Mouse (Mus musculus): Measurements from ENCODE around the gene Cd300lg. TPM values are rescaled to one million over a fixed set of nuclear protein-coding genes. Genes with fewer than 3 reads are reported as not detected.

Cd300lg gene
- polyA plus RNA-seq, 1 experiment from 2014 or later: 0.59 TPM

- H3K36me3 ChIP-seq: no peaks in the 10 kb centered on the region
- no peak overlapping the region for H3K4me2 ChIP-seq
- 82% methylated on average over 13 of the region's 13 CpGs for WGBS
- H3K27ac ChIP-seq: no peak overlapping the region
- no peaks in the 10 kb centered on the region for H3K9me3 ChIP-seq
- no peak for ATAC-seq (ENCODE audit: borderline replicate concordance, extremely low read depth, low FRiP score, low TSS enrichment)
- H3K27me3 ChIP-seq: no peaks in the 10 kb centered on the region
- H3K4me3 ChIP-seq: no peak overlapping the region
- no peak overlapping the region for H3K9ac ChIP-seq
- peaks cover 4% of the 10 kb centered on the region; the same call in 1 of the 2 replicates for H3K4me1 ChIP-seq
These were observed 31.2 kb upstream of the Cd300lg start for GRCm38 (mm10) chr11:102010140-102010539.

GRCm38 (mm10) chr11:102011510-102011909 lies 29.8 kb upstream of the Cd300lg start:
- Histone ChIP-seq H3K9ac (no peak overlapping the region), H3K27ac (no peak overlapping the region), H3K36me3 (no peaks in the 10 kb centered on the region), H3K27me3 (no peaks in the 10 kb centered on the region), H3K4me1 (peaks cover 4% of the 10 kb centered on the region; the same call in 1 of the 2 replicates), H3K4me3 (no peak overlapping the region), H3K9me3 (no peaks in the 10 kb centered on the region), H3K4me2 (no peak overlapping the region)
- no peak for ATAC-seq (ENCODE audit: borderline replicate concordance, extremely low read depth, low FRiP score, low TSS enrichment)
- 68% methylated on average over 8 of the region's 8 CpGs for WGBS

- Histone ChIP-seq H3K27me3 (no peaks in the 10 kb centered on the region), H3K36me3 (no peaks in the 10 kb centered on the region), H3K4me3 (no peak overlapping the region), H3K9me3 (no peaks in the 10 kb centered on the region), H3K9ac (no peak overlapping the region), H3K4me1 (peaks cover 4% of the 10 kb centered on the region; the same call in 1 of the 2 replicates), H3K4me2 (no peak overlapping the region), H3K27ac (no peak overlapping the region)
- 78% methylated on average over 8 of the region's 8 CpGs for WGBS
- ATAC-seq (ENCODE audit: borderline replicate concordance, extremely low read depth, low FRiP score, low TSS enrichment): no peak
These were observed 28.1 kb upstream of the Cd300lg start for GRCm38 (mm10) chr11:102013201-102013600.

GRCm38 (mm10) chr11:102015472-102015871 lies 25.8 kb upstream of the Cd300lg start:
- H3K36me3 ChIP-seq: no peaks in the 10 kb centered on the region
- ATAC-seq (ENCODE audit: borderline replicate concordance, extremely low read depth, low FRiP score, low TSS enrichment): no peak
- 69% methylated on average over 6 of the region's 6 CpGs for WGBS
- no peaks in the 10 kb centered on the region for H3K4me1 ChIP-seq
- H3K4me3 ChIP-seq: no peak overlapping the region
- no peak overlapping the region for H3K4me2 ChIP-seq
- no peak overlapping the region for H3K27ac ChIP-seq
- H3K9ac ChIP-seq: no peak overlapping the region
- no peaks in the 10 kb centered on the region for H3K27me3 ChIP-seq
- no peaks in the 10 kb centered on the region for H3K9me3 ChIP-seq

- Histone ChIP-seq H3K27me3 (no peaks in the 10 kb centered on the region), H3K4me3 (no peak overlapping the region), H3K36me3 (no peaks in the 10 kb centered on the region), H3K9me3 (no peaks in the 10 kb centered on the region), H3K27ac (no peak overlapping the region), H3K4me1 (no peaks in the 10 kb centered on the region), H3K9ac (no peak overlapping the region), H3K4me2 (no peak overlapping the region)
- WGBS: 90% methylated on average over 1 of the region's 1 CpGs
- no peak for ATAC-seq (ENCODE audit: borderline replicate concordance, extremely low read depth, low FRiP score, low TSS enrichment)
These were observed 25.2 kb upstream of the Cd300lg start for GRCm38 (mm10) chr11:102016136-102016535.

GRCm38 (mm10) chr11:102019736-102020135 lies 21.6 kb upstream of the Cd300lg start:
- Histone ChIP-seq H3K36me3 (no peaks in the 10 kb centered on the region), H3K4me2 (no peak overlapping the region), H3K27me3 (no peaks in the 10 kb centered on the region), H3K27ac (no peak overlapping the region), H3K4me3 (no peak overlapping the region), H3K9me3 (no peaks in the 10 kb centered on the region), H3K9ac (no peak overlapping the region), H3K4me1 (no peaks in the 10 kb centered on the region)
- 75% methylated on average over 9 of the region's 9 CpGs for WGBS
- no peak for ATAC-seq (ENCODE audit: borderline replicate concordance, extremely low read depth, low FRiP score, low TSS enrichment)

GRCm38 (mm10) chr11:102021196-102021595 lies 20.1 kb upstream of the Cd300lg start:
- Histone ChIP-seq H3K4me1 (peaks cover 4% of the 10 kb centered on the region; the same call in 1 of the 2 replicates), H3K36me3 (no peaks in the 10 kb centered on the region), H3K9me3 (no peaks in the 10 kb centered on the region), H3K27me3 (peaks cover 13% of the 10 kb centered on the region; the same call in 1 of the 2 replicates), H3K9ac (no peak overlapping the region), H3K4me3 (no peak overlapping the region), H3K4me2 (no peak overlapping the region), H3K27ac (no peak overlapping the region)
- 77% methylated on average over 5 of the region's 5 CpGs for WGBS
- no peak for ATAC-seq (ENCODE audit: borderline replicate concordance, extremely low read depth, low FRiP score, low TSS enrichment)

- no peak for ATAC-seq (ENCODE audit: borderline replicate concordance, extremely low read depth, low FRiP score, low TSS enrichment)
- no peak overlapping the region for H3K4me2 ChIP-seq
These were observed 17.9 kb upstream of the Cd300lg start for GRCm38 (mm10) chr11:102023406-102023805.

GRCm38 (mm10) chr11:102024084-102024758 lies 17.1 kb upstream of the Cd300lg start:
- 84% methylated on average over 6 of the region's 6 CpGs for WGBS
- Histone ChIP-seq H3K9me3 (no peaks in the 10 kb centered on the region), H3K4me1 (peaks cover 13% of the 10 kb centered on the region; the same call in 1 of the 2 replicates), H3K4me3 (no peak overlapping the region), H3K27me3 (peaks cover 13% of the 10 kb centered on the region; the same call in 1 of the 2 replicates), H3K27ac (no peak overlapping the region), H3K9ac (no peak overlapping the region), H3K4me2 (no peak overlapping the region), H3K36me3 (no peaks in the 10 kb centered on the region)
- no peak for ATAC-seq (ENCODE audit: borderline replicate concordance, extremely low read depth, low FRiP score, low TSS enrichment)

More at GRCm38 (mm10) chr11:102023406-102023805, 17.9 kb upstream of the Cd300lg start:
- peaks cover 13% of the 10 kb centered on the region; the same call in 1 of the 2 replicates for H3K27me3 ChIP-seq
- no peak overlapping the region for H3K4me3 ChIP-seq
- no peaks in the 10 kb centered on the region for H3K36me3 ChIP-seq
- no peaks in the 10 kb centered on the region for H3K9me3 ChIP-seq
- H3K9ac ChIP-seq: no peak overlapping the region
- H3K27ac ChIP-seq: no peak overlapping the region
- peaks cover 13% of the 10 kb centered on the region; the same call in 1 of the 2 replicates for H3K4me1 ChIP-seq
- WGBS: 69% methylated on average over 13 of the region's 13 CpGs

- H3K4me3 ChIP-seq: no peak overlapping the region
- H3K4me2 ChIP-seq: no peak overlapping the region
- H3K27ac ChIP-seq: no peak overlapping the region
- no peaks in the 10 kb centered on the region for H3K9me3 ChIP-seq
- peaks cover 13% of the 10 kb centered on the region; the same call in 1 of the 2 replicates for H3K27me3 ChIP-seq
- no peaks in the 10 kb centered on the region for H3K36me3 ChIP-seq
- WGBS: 86% methylated on average over 4 of the region's 4 CpGs
- no peak overlapping the region for H3K9ac ChIP-seq
- H3K4me1 ChIP-seq: peaks cover 13% of the 10 kb centered on the region; the same call in 1 of the 2 replicates
- no peak for ATAC-seq (ENCODE audit: borderline replicate concordance, extremely low read depth, low FRiP score, low TSS enrichment)
These were observed 16.4 kb upstream of the Cd300lg start for GRCm38 (mm10) chr11:102024875-102025274.

GRCm38 (mm10) chr11:102025354-102025753 lies 16.0 kb upstream of the Cd300lg start:
- Histone ChIP-seq H3K4me3 (no peak overlapping the region), H3K9ac (no peak overlapping the region), H3K4me1 (peaks cover 13% of the 10 kb centered on the region; the same call in 1 of the 2 replicates), H3K9me3 (no peaks in the 10 kb centered on the region), H3K4me2 (no peak overlapping the region; the same call in 1 of the 2 replicates), H3K27ac (no peak overlapping the region), H3K27me3 (peaks cover 13% of the 10 kb centered on the region; the same call in 1 of the 2 replicates), H3K36me3 (no peaks in the 10 kb centered on the region)
- WGBS: 58% methylated on average over 7 of the region's 7 CpGs
- ATAC-seq (ENCODE audit: borderline replicate concordance, extremely low read depth, low FRiP score, low TSS enrichment): no peak

- Histone ChIP-seq H3K9me3 (no peaks in the 10 kb centered on the region), H3K36me3 (no peaks in the 10 kb centered on the region), H3K9ac (peak overlapping the region; percentile 57), H3K4me2 (peak overlapping the region; percentile 99), H3K27me3 (peaks cover 13% of the 10 kb centered on the region; the same call in 1 of the 2 replicates), H3K4me3 (peak overlapping the region; percentile 66), H3K4me1 (peaks cover 13% of the 10 kb centered on the region; the same call in 1 of the 2 replicates), H3K27ac (0 out of 2 replicates have a peak overlapping the region, but pooled peaks have one; percentile 1)
- 2% methylated on average over 22 of the region's 23 CpGs for WGBS
- peak; percentile 3; the same call in 1 of the 2 replicates for ATAC-seq (ENCODE audit: borderline replicate concordance, extremely low read depth, low FRiP score, low TSS enrichment)
These were observed 15.2 kb upstream of the Cd300lg start for GRCm38 (mm10) chr11:102025991-102026660.

All from lung, embryonic 15.5 days (tissue).